Mouse (Mus musculus) lung, postnatal 0 days (tissue): ENCODE measurements around the gene Ifna7. TPM values are rescaled to one million over a fixed set of nuclear protein-coding genes. Genes with fewer than 3 reads are reported as not detected.

Experiments used
- ATAC-seq: fragments of 200-750 bp; cut with Nextera tagmentation; 2 replicates; pipeline ENCODE4 v1.8.0; 2017; ENCODE audit warnings: moderate library complexity
- DNase-seq: peaks from one replicate; pipeline ENCODE4 v3.0.0-alpha.2; 2016; ENCODE audit warnings: low spot score
- H3K27ac ChIP-seq: fragments of 300-500 bp; sonication (generic); 2 replicates; pipeline ENCODE4 v1.5.1; 2014; ENCODE audit warnings: antibody characterized with exemption, mild to moderate bottlenecking, low read length, mixed read lengths
- H3K27me3 ChIP-seq: fragments of 300-500 bp; sonication (generic); replicated peaks from 2 replicates; pipeline ENCODE4 v1.6.1; 2014; ENCODE audit warnings: low read length, mixed read lengths; ENCODE audit not compliant: insufficient read depth
- H3K36me3 ChIP-seq: fragments of 300-500 bp; sonication (generic); 2 replicates; pipeline ENCODE4 v1.6.1; 2014; ENCODE audit warnings: low read length, mixed read lengths; ENCODE audit not compliant: insufficient read depth
- H3K4me1 ChIP-seq: fragments of 300-500 bp; sonication (generic); 2 replicates; pipeline ENCODE4 v1.6.1; 2014; ENCODE audit warnings: antibody characterized with exemption, low read depth, low read length, mixed read lengths; ENCODE audit not compliant: insufficient read depth
- H3K4me2 ChIP-seq: fragments of 300-500 bp; sonication (generic); replicated peaks from 2 replicates; pipeline ENCODE4 v1.6.1; 2014; ENCODE audit warnings: low read depth, mild to moderate bottlenecking, low read length, moderate library complexity, mixed read lengths
- H3K4me3 ChIP-seq: fragments of 300-500 bp; sonication (generic); 2 replicates; pipeline ENCODE4 v1.5.1; 2014; ENCODE audit warnings: low read depth, low read length
- H3K9ac ChIP-seq: fragments of 300-500 bp; sonication (generic); replicated peaks from 2 replicates; pipeline ENCODE4 v1.6.1; 2014; ENCODE audit warnings: low read depth, mild to moderate bottlenecking
- H3K9me3 ChIP-seq: fragments of 300-500 bp; sonication (generic); 2 replicates; pipeline ENCODE4 v1.6.1; 2016; ENCODE audit warnings: low read length, mixed read lengths
- CTCF ChIP-seq: IDR thresholded peaks from 2 replicates; pipeline ENCODE4 v1.5.1; 2016; ENCODE audit warnings: antibody characterized with exemption, mild to moderate bottlenecking
- EP300 ChIP-seq: IDR thresholded peaks from 2 replicates; pipeline ENCODE4 v1.6.1; 2016; ENCODE audit warnings: antibody characterized with exemption, mild to moderate bottlenecking, control low read depth
- WGBS: fragments of 180-500 bp; shearing (Covaris S2); extraction: QIAGEN DNeasy Blood & Tissue Kit; methylation state at CpG from one replicate; pipeline ENCODE4 v1.1.7; 2014; 5-methylcytosine and 5-hydroxymethylcytosine counted together
- polyA plus RNA-seq: library from polyadenylated mRNA; unstranded; fragments of >200 nt; fragmentation: Nextera tagmentation; extraction: Ambion mirVana; gene quantifications from 2 replicates; pipeline ENCODE4 v1.2.1, GENCODE M21; 2015

Ifna7 gene
- polyA plus RNA-seq, 1 experiment from 2014 or later = not detected

- H3K27me3 ChIP-seq = no peaks in the 10 kb centered on the region
- no peak overlapping the region for H3K9ac ChIP-seq
- TF ChIP-seq EP300 = no peak
- TF ChIP-seq CTCF = no peak
- no peak overlapping the region for H3K4me3 ChIP-seq
- no peaks in the 10 kb centered on the region for H3K4me1 ChIP-seq
- ATAC-seq (no peak), DNase-seq (no peak)
- WGBS = 48% methylated on average over 3 of the region's 3 CpGs
- no peaks in the 10 kb centered on the region for H3K36me3 ChIP-seq
- no peak overlapping the region for H3K27ac ChIP-seq
- no peaks in the 10 kb centered on the region for H3K9me3 ChIP-seq
- no peak overlapping the region for H3K4me2 ChIP-seq
Measured at GRCm38 (mm10) chr4:88840058-88840457, 24.0 kb downstream of the Ifna7 start.

- no peak for ATAC-seq
- 72% methylated on average over 2 of the region's 2 CpGs for WGBS
Measured at GRCm38 (mm10) chr4:88841438-88841911, 25.4 kb downstream of the Ifna7 start, which contains the start of gene Ifna4. TSS of gene Ifna4 (plus strand) at chr4:88841861.

GRCm38 (mm10) chr4:88845334-88845733, 29.3 kb downstream of the Ifna7 start:
- WGBS = 50% methylated on average over 2 of the region's 2 CpGs

More at GRCm38 (mm10) chr4:88841438-88841911, 25.4 kb downstream of the Ifna7 start, which contains the start of gene Ifna4:
- DNase-seq = no peak
- H3K27me3 ChIP-seq = no peaks in the 10 kb centered on the region
- no peaks in the 10 kb centered on the region for H3K36me3 ChIP-seq
- no peak within 1 kb of the TSS for H3K4me3 ChIP-seq
- H3K4me2 ChIP-seq = no peak within 1 kb of the TSS
- no peak for TF ChIP-seq EP300
- TF ChIP-seq CTCF = no peak
- H3K9me3 ChIP-seq = no peaks in the 10 kb centered on the region
- no peak within 1 kb of the TSS for H3K27ac ChIP-seq
- H3K4me1 ChIP-seq = no peaks in the 10 kb centered on the region
- no peak within 1 kb of the TSS for H3K9ac ChIP-seq

GRCm38 (mm10) chr4:88849698-88850097, 33.7 kb downstream of the Ifna7 start, which contains the start of gene Ifna1:
TSS of gene Ifna1 (plus strand) at chr4:88850087.
- Histone ChIP-seq H3K9me3 (no peaks in the 10 kb centered on the region), H3K4me2 (no peak within 1 kb of the TSS), H3K27me3 (no peaks in the 10 kb centered on the region), H3K9ac (no peak within 1 kb of the TSS), H3K4me1 (no peaks in the 10 kb centered on the region), H3K27ac (no peak within 1 kb of the TSS), H3K36me3 (no peaks in the 10 kb centered on the region), H3K4me3 (no peak within 1 kb of the TSS)
- ATAC-seq (no peak), DNase-seq (no peak)
- 71% methylated on average over 1 of the region's 1 CpGs for WGBS
- TF ChIP-seq EP300 (no peak), CTCF (no peak)

More at GRCm38 (mm10) chr4:88845334-88845733, 29.3 kb downstream of the Ifna7 start:
- Histone ChIP-seq H3K27me3 (no peaks in the 10 kb centered on the region), H3K27ac (no peak overlapping the region), H3K9ac (no peak overlapping the region), H3K4me2 (no peak overlapping the region), H3K9me3 (no peaks in the 10 kb centered on the region), H3K4me1 (no peaks in the 10 kb centered on the region), H3K36me3 (no peaks in the 10 kb centered on the region), H3K4me3 (no peak overlapping the region)
- no peak for TF ChIP-seq EP300
- TF ChIP-seq CTCF = peak; percentile 28; the same call in 1 of the 2 replicates
- ATAC-seq = no peak
- DNase-seq = no peak

GRCm38 (mm10) chr4:88851026-88851763, 35.2 kb downstream of the Ifna7 start:
- no peak for ATAC-seq
- no peak overlapping the region for H3K27ac ChIP-seq
- 61% methylated on average over 4 of the region's 4 CpGs for WGBS

GRCm38 (mm10) chr4:88859214-88859613, 43.2 kb downstream of the Ifna7 start:
- H3K4me1 ChIP-seq = no peaks in the 10 kb centered on the region
- H3K9me3 ChIP-seq = no peaks in the 10 kb centered on the region
- no peaks in the 10 kb centered on the region for H3K36me3 ChIP-seq
- H3K27ac ChIP-seq = no peak overlapping the region
- no peak for ATAC-seq
- no peak overlapping the region for H3K4me2 ChIP-seq
- TF ChIP-seq CTCF (no peak), EP300 (no peak)
- no peaks in the 10 kb centered on the region for H3K27me3 ChIP-seq
- H3K9ac ChIP-seq = no peak overlapping the region
- H3K4me3 ChIP-seq = no peak overlapping the region
- DNase-seq = no peak

More at GRCm38 (mm10) chr4:88851026-88851763, 35.2 kb downstream of the Ifna7 start:
- TF ChIP-seq EP300 = no peak
- TF ChIP-seq CTCF = no peak
- Histone ChIP-seq H3K9ac (no peak overlapping the region), H3K4me1 (no peaks in the 10 kb centered on the region), H3K4me2 (no peak overlapping the region), H3K4me3 (no peak overlapping the region), H3K36me3 (no peaks in the 10 kb centered on the region), H3K9me3 (no peaks in the 10 kb centered on the region), H3K27me3 (no peaks in the 10 kb centered on the region)
- no peak for DNase-seq
